ENCODE assay signal across 22 mouse cellular contexts in the genomic region with DNA sequence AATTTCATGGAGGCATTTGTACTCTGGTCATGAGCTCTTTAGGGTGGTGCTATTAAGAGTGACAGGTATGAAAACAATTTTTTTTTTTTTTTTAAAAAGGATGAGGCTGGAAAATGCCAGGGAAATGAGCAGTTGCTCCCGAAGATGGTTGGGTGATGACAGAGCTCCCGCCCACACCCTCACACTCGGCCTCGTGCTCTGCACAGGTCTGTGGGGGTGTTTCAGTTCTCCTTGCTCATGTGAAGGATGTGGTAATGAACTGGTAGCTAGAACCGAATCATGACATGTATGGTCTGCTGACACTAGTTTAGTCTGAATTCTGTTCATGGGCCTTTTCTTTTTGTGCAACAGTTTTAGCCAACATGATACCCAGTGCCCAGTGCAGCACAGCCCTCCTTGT.
DNase-seq lines count a peak whose midpoint lies in the region; ATAC-seq and TF ChIP-seq lines count a peak whose summit lies in the region.
"Had no signal": no experiment of that assay in that cellular context is flagged by ENCODE, and none has a peak within 500 bp of the region (broad histone marks: within the 10 kb centered on the region; RNA-seq: fewer than 3 reads in every experiment).

No protein-coding gene starts in this region.

- H3K4me3 ChIP-seq in heart, embryonic 11.5 days (ENCODE audit: low read depth, low read length): no peak overlapping the region
- H3K4me3 ChIP-seq in left cerebral cortex, adult 2 months: no peak overlapping the region
- no peak overlapping the region for H3K4me3 ChIP-seq in forebrain, embryonic 16.5 days (replicated peaks; ENCODE audit: low read length)
- H3K4me3 ChIP-seq: embryonic facial prominence, embryonic 15.5 days; forebrain, embryonic 10.5 days; heart, embryonic 10.5 days; hindbrain, embryonic 13.5 days; limb, embryonic 13.5 days; midbrain, embryonic 10.5 days had no signal

- peak overlapping the region; percentile 3; the same call in 1 of the 2 replicates for H3K27ac ChIP-seq in heart, embryonic 11.5 days (ENCODE audit: low read depth, low read length)
- H3K27ac ChIP-seq in left cerebral cortex, adult 2 months: no peak overlapping the region
- H3K27ac ChIP-seq in forebrain, embryonic 16.5 days (ENCODE audit: low read length): no peak overlapping the region
- H3K27ac ChIP-seq: embryonic facial prominence, embryonic 15.5 days; forebrain, embryonic 10.5 days; heart, embryonic 10.5 days; hindbrain, embryonic 13.5 days; limb, embryonic 13.5 days; liver, embryonic 14.5 days; macrophage; midbrain, embryonic 10.5 days had no signal

- no peak for DNase-seq in heart, postnatal 25 days (ENCODE audit: low spot score)
- DNase-seq in right cerebral cortex, postnatal 36 days (ENCODE audit: low spot score in 2 of 2): peak; percentile 46 to 56
- no peak for DNase-seq in right cerebral cortex, postnatal 25 days
- peak; percentile 41 to 56 for DNase-seq in left cerebral cortex, adult 2 months (ENCODE audit: extremely low spot score in 1 of 2, low spot score in 2 of 2)
- DNase-seq: adrenal gland, postnatal 36 days; cerebellum, adult 18-20 months; cerebellum, postnatal 25 days; heart, postnatal 14 days; spleen, adult 18-20 months; thymus, adult 18-20 months had no signal

- H3K4me2 ChIP-seq in heart, embryonic 11.5 days: no peak overlapping the region
- H3K4me2 ChIP-seq in forebrain, embryonic 16.5 days (ENCODE audit: low read length): no peak overlapping the region
- H3K4me2 ChIP-seq: embryonic facial prominence, embryonic 15.5 days; hindbrain, embryonic 13.5 days; limb, embryonic 13.5 days had no signal

- no peak overlapping the region for H3K9ac ChIP-seq in heart, embryonic 11.5 days (ENCODE audit: low read depth, low read length)
- H3K9ac ChIP-seq in forebrain, embryonic 16.5 days (replicated peaks; ENCODE audit: low read depth, low read length): no peak overlapping the region
- H3K9ac ChIP-seq: embryonic facial prominence, embryonic 15.5 days; hindbrain, embryonic 13.5 days; limb, embryonic 13.5 days; liver, embryonic 14.5 days had no signal

- peaks cover 28% of the 10 kb centered on the region for H3K4me1 ChIP-seq in heart, embryonic 11.5 days (ENCODE audit: control insufficient read depth, insufficient read depth, low read length)
- H3K4me1 ChIP-seq in forebrain, embryonic 16.5 days (replicated peaks; ENCODE audit: control insufficient read depth, insufficient read depth, low read length): peaks cover 3% of the 10 kb centered on the region; the same call in 1 of the 2 replicates

- no peaks in the 10 kb centered on the region for H3K27me3 ChIP-seq in heart, embryonic 11.5 days (ENCODE audit: control insufficient read depth, insufficient read depth, low read length)
- H3K27me3 ChIP-seq in forebrain, embryonic 16.5 days (replicated peaks; ENCODE audit: control insufficient read depth, insufficient read depth, low read length): no peaks in the 10 kb centered on the region
- H3K27me3 ChIP-seq: embryonic facial prominence, embryonic 15.5 days; hindbrain, embryonic 13.5 days; limb, embryonic 13.5 days had no signal

- H3K36me3 ChIP-seq in heart, embryonic 11.5 days (ENCODE audit: control insufficient read depth, insufficient read depth, low read length): no peaks in the 10 kb centered on the region
- no peaks in the 10 kb centered on the region for H3K36me3 ChIP-seq in forebrain, embryonic 16.5 days (ENCODE audit: control insufficient read depth, insufficient read depth)

- no peaks in the 10 kb centered on the region for H3K9me3 ChIP-seq in heart, embryonic 11.5 days (replicated peaks; ENCODE audit: control insufficient read depth, low read length)
- H3K9me3 ChIP-seq in forebrain, embryonic 16.5 days (ENCODE audit: control insufficient read depth, low read length): no peaks in the 10 kb centered on the region
- H3K9me3 ChIP-seq: embryonic facial prominence, embryonic 15.5 days; forebrain, embryonic 10.5 days; heart, embryonic 10.5 days; hindbrain, embryonic 13.5 days; limb, embryonic 13.5 days; midbrain, embryonic 10.5 days had no signal

- intact Hi-C loops in heart, postnatal 25 days (cut with DNase I): no loop called here
- intact Hi-C loops in left cerebral cortex, adult 2 months (cut with DNase I): no loop called here

- WGBS in heart, embryonic 11.5 days (ENCODE audit: insufficient replicate concordance): 75% methylated on average over 5 of the region's 5 CpGs
- WGBS in forebrain, embryonic 16.5 days: 82% methylated on average over 5 of the region's 5 CpGs

- no peak for TF ChIP-seq CTCF in left cerebral cortex, adult 2 months (IDR thresholded peaks at IDR 0.05)

- no peak for ATAC-seq in heart, embryonic 11.5 days (replicated peaks; ENCODE audit: insufficient number of reproducible peaks, low FRiP score, low TSS enrichment)
- ATAC-seq in forebrain, embryonic 16.5 days: no peak
- no peak for ATAC-seq in inflammation-experienced regulatory T-cells, adult 6 months
- ATAC-seq: intestine, embryonic 16.5 days had no signal

Comparison
In these comparisons a context has a peak if more than half of its experiments do, and no peak if none do; other contexts are left out.
1. DNase-seq: peak in right cerebral cortex, postnatal 36 days (2 of 2) and left cerebral cortex, adult 2 months (2 of 2); none in heart, postnatal 25 days (single experiment) and right cerebral cortex, postnatal 25 days (single experiment).